Mouse (Mus musculus) limb, embryonic 11.5 days (tissue): ENCODE measurements around the gene Neu2. TPM values are rescaled to one million over a fixed set of nuclear protein-coding genes. Genes with fewer than 3 reads are reported as not detected.

ENCODE experiments used
- ATAC-seq: fragments of 200-750 bp; cut with Nextera tagmentation; 2 replicates; pipeline ENCODE4 v1.8.0; 2017; ENCODE audit warnings: low read depth; ENCODE audit not compliant: insufficient number of reproducible peaks, low FRiP score, low TSS enrichment
- DNase-seq: peaks from one replicate; pipeline ENCODE4 v3.0.0-alpha.2; 2015; ENCODE audit warnings: low spot score
- H3K27ac ChIP-seq: fragments of 300-500 bp; sonication (generic); replicated peaks from 2 replicates; pipeline ENCODE4 v1.5.1; 2014; ENCODE audit warnings: low read depth, mild to moderate bottlenecking, low read length
- H3K27me3 ChIP-seq: fragments of 300-500 bp; sonication (generic); 2 replicates; pipeline ENCODE4 v1.6.1; 2014; ENCODE audit warnings: mild to moderate bottlenecking, low read length, mixed read lengths; ENCODE audit not compliant: control insufficient read depth, insufficient read depth
- H3K36me3 ChIP-seq: fragments of 300-500 bp; sonication (generic); 2 replicates; pipeline ENCODE4 v1.6.1; 2014; ENCODE audit warnings: mild to moderate bottlenecking, low read length, moderate library complexity, mixed read lengths; ENCODE audit not compliant: control insufficient read depth, insufficient read depth
- H3K4me1 ChIP-seq: fragments of 300-500 bp; sonication (generic); 2 replicates; pipeline ENCODE4 v1.6.1; 2014; ENCODE audit warnings: low read length, mixed read lengths; ENCODE audit not compliant: control insufficient read depth, insufficient read depth
- H3K4me2 ChIP-seq: fragments of 300-500 bp; sonication (generic); 2 replicates; pipeline ENCODE4 v1.6.1; 2014; ENCODE audit warnings: low read depth, mild to moderate bottlenecking, moderate library complexity; ENCODE audit not compliant: severe bottlenecking
- H3K4me3 ChIP-seq: fragments of 300-500 bp; sonication (generic); 2 replicates; pipeline ENCODE4 v1.5.1; 2014; ENCODE audit warnings: low read depth, low read length
- H3K9ac ChIP-seq: fragments of 300-500 bp; sonication (generic); 2 replicates; pipeline ENCODE4 v1.6.1; 2014; ENCODE audit warnings: mild to moderate bottlenecking, low read length
- H3K9me3 ChIP-seq: fragments of 300-500 bp; sonication (generic); 2 replicates; pipeline ENCODE4 v1.6.1; 2016; ENCODE audit warnings: low read length; ENCODE audit not compliant: control insufficient read depth
- WGBS: fragments of 180-500 bp; shearing (Covaris S2); extraction: QIAGEN DNeasy Blood & Tissue Kit; methylation state at CpG from one replicate; pipeline ENCODE4 v1.1.7; 2014; 5-methylcytosine and 5-hydroxymethylcytosine counted together
- polyA plus RNA-seq: library from polyadenylated mRNA; unstranded; fragments of >200 nt; fragmentation: Nextera tagmentation; extraction: Ambion mirVana; gene quantifications from 2 replicates; pipeline ENCODE4 v1.2.1, GENCODE M21; 2014

Neu2 gene
- polyA plus RNA-seq, 1 experiment from 2014 or later = not detected

- Histone ChIP-seq H3K4me3 (no peak overlapping the region), H3K9me3 (no peaks in the 10 kb centered on the region), H3K27me3 (no peaks in the 10 kb centered on the region), H3K36me3 (no peaks in the 10 kb centered on the region), H3K27ac (no peak overlapping the region), H3K4me2 (no peak overlapping the region), H3K9ac (no peak overlapping the region), H3K4me1 (no peaks in the 10 kb centered on the region)
- no peak for DNase-seq
- 86% methylated on average over 2 of the region's 2 CpGs for WGBS
- ATAC-seq = no peak
Measured at GRCm38 (mm10) chr1:87624826-87625225, 115.1 kb downstream of the Neu2 start.

DNA sequence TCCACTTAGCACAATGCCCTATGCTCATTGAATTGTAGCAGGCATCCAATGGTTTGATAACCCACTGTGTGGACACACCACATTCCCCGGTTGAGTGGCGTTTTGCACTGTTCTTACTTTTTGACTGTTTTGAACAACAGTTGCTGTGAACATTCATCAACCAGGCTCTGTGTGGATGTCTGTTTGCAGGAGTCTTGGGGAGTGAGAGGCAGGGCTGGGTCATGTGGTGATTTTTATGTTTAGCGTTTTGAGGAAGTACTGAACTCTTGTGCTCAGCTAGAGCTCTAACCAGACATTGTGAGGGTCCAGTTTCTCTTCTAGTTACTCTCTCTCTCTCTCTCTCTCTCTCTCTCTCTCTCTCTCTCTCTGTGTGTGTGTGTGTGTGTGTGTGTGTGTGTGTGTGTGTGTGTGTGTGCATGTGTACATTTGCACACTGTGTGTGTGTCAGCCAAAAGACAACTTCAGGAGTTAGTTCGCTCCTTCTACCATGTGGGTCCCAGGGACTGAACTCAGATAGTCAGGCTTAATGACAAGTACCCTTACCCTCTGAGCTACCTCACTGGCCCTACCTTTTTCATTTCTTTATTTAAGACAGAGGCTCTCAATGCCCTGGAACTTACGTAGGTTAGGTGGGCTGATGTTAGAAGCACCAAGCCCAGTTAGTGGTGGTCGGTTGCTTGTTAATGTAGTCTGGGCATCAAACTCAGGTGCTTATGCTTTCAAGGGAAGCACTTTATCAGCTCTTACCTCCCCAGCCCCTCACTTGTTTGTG is 115.8 kb downstream of the Neu2 start:
- DNase-seq = no peak
- Histone ChIP-seq H3K27ac (no peak overlapping the region), H3K9ac (no peak overlapping the region), H3K4me2 (no peak overlapping the region), H3K9me3 (no peaks in the 10 kb centered on the region), H3K36me3 (no peaks in the 10 kb centered on the region), H3K4me3 (no peak overlapping the region), H3K27me3 (no peaks in the 10 kb centered on the region), H3K4me1 (no peaks in the 10 kb centered on the region)
- WGBS = 88% methylated on average over 6 of the region's 6 CpGs
- ATAC-seq = no peak

DNA sequence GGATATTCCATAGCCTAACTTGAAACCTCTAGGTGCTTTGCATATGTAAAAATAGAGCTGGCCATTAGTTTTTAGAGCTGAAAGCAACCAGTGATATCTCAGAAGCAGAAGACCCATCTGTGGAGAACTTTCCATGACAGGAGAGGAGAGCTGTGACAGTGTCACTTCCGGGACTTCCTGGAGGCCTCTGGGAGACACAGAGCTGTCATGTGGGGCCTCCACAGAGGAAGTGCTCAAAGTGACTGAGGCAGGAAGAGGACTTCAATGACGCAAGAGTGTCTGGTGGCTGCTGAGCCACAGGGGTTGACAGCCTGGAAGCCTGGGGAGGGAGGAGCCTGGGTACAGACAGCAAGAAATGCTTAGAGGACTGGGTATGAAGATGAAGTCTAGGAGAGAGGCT is 116.7 kb downstream of the Neu2 start:
- Histone ChIP-seq H3K9me3 (no peaks in the 10 kb centered on the region), H3K4me1 (no peaks in the 10 kb centered on the region), H3K4me2 (no peak overlapping the region), H3K27me3 (no peaks in the 10 kb centered on the region), H3K36me3 (no peaks in the 10 kb centered on the region), H3K9ac (no peak overlapping the region), H3K27ac (no peak overlapping the region), H3K4me3 (no peak overlapping the region)
- 57% methylated on average over 2 of the region's 2 CpGs for WGBS
- ATAC-seq (no peak), DNase-seq (no peak)

- no peak overlapping the region for H3K4me2 ChIP-seq
- no peak for ATAC-seq
- H3K9me3 ChIP-seq = no peaks in the 10 kb centered on the region
- WGBS = 70% methylated on average over 2 of the region's 2 CpGs
- no peaks in the 10 kb centered on the region for H3K27me3 ChIP-seq
- no peak overlapping the region for H3K9ac ChIP-seq
- no peak overlapping the region for H3K27ac ChIP-seq
- no peaks in the 10 kb centered on the region for H3K36me3 ChIP-seq
- no peak overlapping the region for H3K4me3 ChIP-seq
- DNase-seq = no peak
- H3K4me1 ChIP-seq = no peaks in the 10 kb centered on the region
Measured at GRCm38 (mm10) chr1:87628085-87628484, 118.4 kb downstream of the Neu2 start.

DNA sequence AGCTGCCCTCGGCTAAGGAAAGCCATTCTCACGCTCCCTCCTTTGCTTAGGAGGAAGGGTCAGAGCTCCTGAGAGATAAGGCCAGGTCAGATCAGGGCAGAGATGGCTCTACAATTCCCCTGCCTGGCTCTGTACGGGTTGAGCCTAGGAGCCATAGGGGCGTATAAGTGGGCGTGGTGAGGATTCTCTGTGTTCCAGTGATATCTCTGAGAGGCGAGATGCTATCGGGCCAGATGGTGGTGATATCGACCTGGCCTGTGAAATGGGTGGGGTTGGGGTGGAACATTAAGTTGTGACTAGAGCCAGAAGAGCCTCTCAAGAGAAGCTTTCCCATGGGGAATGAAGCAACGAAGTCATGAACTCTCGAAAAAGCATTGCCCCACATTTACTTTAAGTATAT is 121.9 kb downstream of the Neu2 start:
- WGBS = 76% methylated on average over 10 of the region's 10 CpGs
- no peak for ATAC-seq

DNA sequence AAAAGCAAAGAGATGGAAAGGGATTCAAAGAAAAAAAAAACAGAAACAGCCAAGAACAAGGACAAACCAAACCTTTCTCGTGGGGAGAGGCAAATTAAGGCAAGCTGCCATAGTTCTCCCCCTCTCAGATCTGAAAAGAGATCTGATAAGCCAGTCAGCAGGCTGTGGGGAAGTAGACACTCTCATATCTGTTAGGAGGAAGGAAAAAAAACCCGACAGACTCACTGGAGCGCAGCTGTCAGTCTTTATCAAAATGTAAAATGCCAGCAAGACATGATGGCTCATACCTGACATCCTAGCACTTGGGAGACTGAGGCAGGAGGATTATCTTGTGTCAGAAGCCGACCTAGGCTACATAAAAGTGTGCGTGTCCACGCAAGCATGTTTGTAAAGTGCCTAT is 122.5 kb downstream of the Neu2 start:
- H3K27me3 ChIP-seq = no peaks in the 10 kb centered on the region
- ATAC-seq (no peak), DNase-seq (no peak)
- H3K4me1 ChIP-seq = no peaks in the 10 kb centered on the region
- 81% methylated on average over 6 of the region's 6 CpGs for WGBS
- H3K4me3 ChIP-seq = no peak overlapping the region
- H3K4me2 ChIP-seq = no peak overlapping the region
- H3K9ac ChIP-seq = no peak overlapping the region
- H3K27ac ChIP-seq = no peak overlapping the region
- H3K36me3 ChIP-seq = no peaks in the 10 kb centered on the region
- H3K9me3 ChIP-seq = no peaks in the 10 kb centered on the region

More for the DNA sequence above, 121.9 kb downstream of the Neu2 start:
- no peak for DNase-seq
- no peak overlapping the region for H3K9ac ChIP-seq
- no peak overlapping the region for H3K27ac ChIP-seq
- H3K4me1 ChIP-seq = no peaks in the 10 kb centered on the region
- H3K4me3 ChIP-seq = no peak overlapping the region
- no peaks in the 10 kb centered on the region for H3K9me3 ChIP-seq
- no peaks in the 10 kb centered on the region for H3K36me3 ChIP-seq
- H3K27me3 ChIP-seq = no peaks in the 10 kb centered on the region
- H3K4me2 ChIP-seq = no peak overlapping the region

DNA sequence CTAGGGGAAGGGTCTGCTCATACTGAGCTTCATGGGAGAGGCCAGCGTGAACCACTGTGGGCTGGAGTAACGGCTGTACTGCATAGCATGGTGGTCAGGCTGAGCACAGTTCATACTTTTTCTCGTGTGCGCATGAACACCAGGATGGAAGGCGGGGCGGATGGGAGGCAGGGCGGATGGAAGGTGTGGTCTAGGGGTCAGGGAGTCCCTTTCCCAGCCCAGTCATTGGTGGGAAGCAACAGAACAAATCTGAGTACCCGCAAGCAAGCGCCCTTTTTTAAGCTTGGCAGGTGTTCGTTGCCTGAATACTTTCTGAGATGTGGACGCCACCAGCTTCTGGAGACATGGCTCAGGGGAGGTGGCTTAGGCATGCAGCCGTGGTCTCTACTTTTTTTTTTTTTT is 127.0 kb downstream of the Neu2 start:
- no peaks in the 10 kb centered on the region for H3K36me3 ChIP-seq
- no peaks in the 10 kb centered on the region for H3K4me1 ChIP-seq
- no peak overlapping the region for H3K4me3 ChIP-seq
- WGBS = 88% methylated on average over 12 of the region's 12 CpGs
- H3K27me3 ChIP-seq = no peaks in the 10 kb centered on the region
- H3K9me3 ChIP-seq = no peaks in the 10 kb centered on the region
- H3K9ac ChIP-seq = no peak overlapping the region
- no peak overlapping the region for H3K27ac ChIP-seq
- H3K4me2 ChIP-seq = no peak overlapping the region
- ATAC-seq (no peak), DNase-seq (no peak)

DNA sequence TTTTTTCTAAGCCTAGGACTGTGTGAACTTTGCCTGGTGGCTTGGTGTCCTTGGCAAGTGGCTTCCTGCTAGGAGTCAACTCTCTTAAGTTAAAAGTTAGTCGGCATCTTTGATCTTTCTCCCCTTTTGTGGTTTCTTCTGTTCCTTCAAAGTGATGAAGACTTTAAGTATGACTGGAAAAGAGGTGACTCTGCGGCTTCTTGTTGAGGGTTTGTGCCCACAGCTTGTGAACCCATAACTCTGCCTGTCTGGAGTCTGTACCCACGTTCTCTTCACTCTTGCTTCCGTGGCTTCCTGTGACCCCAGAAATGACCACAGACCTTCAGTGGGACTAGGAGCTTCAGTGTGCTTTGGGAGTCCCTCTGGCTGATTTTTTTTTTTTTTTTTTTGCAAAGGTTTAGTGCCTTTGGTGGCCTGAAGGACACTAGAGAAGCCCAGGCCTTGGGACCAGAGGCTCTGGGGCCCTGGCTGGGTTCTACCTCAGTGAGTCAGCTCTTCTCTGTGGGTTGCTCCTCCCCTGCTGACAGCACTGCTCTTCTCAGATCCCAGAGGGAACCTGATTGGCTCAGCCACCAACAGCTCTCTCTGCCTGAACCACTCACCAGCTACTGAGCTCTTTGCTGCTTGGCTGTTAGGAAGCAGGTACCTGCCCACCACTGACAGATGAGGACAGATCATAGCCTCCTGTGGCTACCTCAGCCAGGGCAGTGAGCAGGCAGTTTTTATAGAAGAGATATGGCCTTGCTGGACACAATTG is 127.6 kb downstream of the Neu2 start:
- WGBS = 89% methylated on average over 4 of the region's 4 CpGs
- ATAC-seq = peak; percentile 35; the same call in 1 of the 2 replicates
- no peak overlapping the region for H3K4me2 ChIP-seq
- no peak overlapping the region for H3K9ac ChIP-seq
- no peaks in the 10 kb centered on the region for H3K36me3 ChIP-seq
- H3K27me3 ChIP-seq = no peaks in the 10 kb centered on the region
- H3K27ac ChIP-seq = no peak overlapping the region
- H3K4me3 ChIP-seq = no peak overlapping the region
- H3K4me1 ChIP-seq = no peaks in the 10 kb centered on the region
- no peaks in the 10 kb centered on the region for H3K9me3 ChIP-seq
- DNase-seq = no peak
